7 mouse cellular contexts compared by ENCODE assay signal in genomic region chrX:7947108-7947899, GRCm38 (mm10). TPM values are rescaled to one million over a fixed set of nuclear protein-coding genes. Genes with fewer than 3 reads are reported as not detected.
A peak's percentile ranks its signal among the peaks of the same experiment; 100 is the strongest.
DNase-seq lines count a peak whose midpoint lies in the region; ATAC-seq and TF ChIP-seq lines count a peak whose summit lies in the region.

Gene Hdac6, minus strand, starts transcription at chrX:7947889.

- H3K4me1 ChIP-seq in heart, postnatal 0 days (ENCODE audit: control insufficient read depth, insufficient read depth), result no peaks in the 10 kb centered on the region
- H3K4me1 ChIP-seq in midbrain, embryonic 11.5 days (ENCODE audit: control insufficient read depth, insufficient read depth, low read length), result no peaks in the 10 kb centered on the region; the same call in 1 of the 2 replicates

- no peaks in the 10 kb centered on the region for H3K9me3 ChIP-seq in heart, postnatal 0 days (replicated peaks; ENCODE audit: control insufficient read depth, low read length)
- H3K9me3 ChIP-seq in midbrain, embryonic 11.5 days (ENCODE audit: control insufficient read depth, low read length), result no peaks in the 10 kb centered on the region

- H3K27me3 ChIP-seq in heart, postnatal 0 days (ENCODE audit: control insufficient read depth, insufficient read depth, low read length), result no peaks in the 10 kb centered on the region
- no peaks in the 10 kb centered on the region for H3K27me3 ChIP-seq in midbrain, embryonic 11.5 days (ENCODE audit: control insufficient read depth, insufficient read depth, low read length)

- peak; percentile 35 for DNase-seq in A20 (ENCODE audit: low read depth, low spot score)
- no peak for DNase-seq in heart, postnatal 0 days (ENCODE audit: low spot score)
- DNase-seq in kidney, postnatal 25 days, result peak; percentile 23 to 49
- DNase-seq in midbrain, embryonic 11.5 days (ENCODE audit: low spot score, missing footprints), result peak; percentile 83
- no peak for DNase-seq in spleen, adult 12 weeks (ENCODE audit: low spot score)

- H3K9ac ChIP-seq in heart, postnatal 0 days (replicated peaks; ENCODE audit: low read depth, low read length), result peak within 1 kb of the TSS; percentile 48
- peak within 1 kb of the TSS; percentile 48; the same call in 1 of the 2 replicates for H3K9ac ChIP-seq in midbrain, embryonic 11.5 days (ENCODE audit: low read length)

- TF ChIP-seq CTCF in heart, postnatal 0 days (IDR thresholded peaks at IDR 0.05; ENCODE audit: low read depth), result no peak

- H3K27ac ChIP-seq in heart, postnatal 0 days (ENCODE audit: low read depth), result peak within 1 kb of the TSS; percentile 81
- H3K27ac ChIP-seq in midbrain, embryonic 11.5 days (ENCODE audit: low read depth, low read length), result no peak within 1 kb of the TSS; the same call in 1 of the 2 replicates

- no peaks in the 10 kb centered on the region for H3K36me3 ChIP-seq in heart, postnatal 0 days (replicated peaks; ENCODE audit: control insufficient read depth, insufficient read depth, low read length)
- no peaks in the 10 kb centered on the region for H3K36me3 ChIP-seq in midbrain, embryonic 11.5 days (ENCODE audit: control insufficient read depth, insufficient read depth, low read length)

- peak; percentile 37 for ATAC-seq in CD4-positive, CD25-positive, alpha-beta regulatory T cell, adult 4 months
- ATAC-seq in common myeloid progenitor, adult 5-6 weeks (replicated peaks; ENCODE audit: low read depth, poor library complexity, severe bottlenecking), result no peak
- ATAC-seq in heart, postnatal 0 days (ENCODE audit: insufficient read depth, low read depth), result peak; percentile 3; the same call in 1 of the 2 replicates
- ATAC-seq in midbrain, embryonic 11.5 days (ENCODE audit: low FRiP score), result peak; percentile 99

- H3K4me3 ChIP-seq in heart, postnatal 0 days (ENCODE audit: low read depth, low read length), result peak within 1 kb of the TSS; percentile 60
- H3K4me3 ChIP-seq in midbrain, embryonic 11.5 days (ENCODE audit: low read depth, low read length), result peak within 1 kb of the TSS; percentile 43

- TF ChIP-seq EP300 in heart, postnatal 0 days (IDR thresholded peaks at IDR 0.05; ENCODE audit: low read depth), result no peak

- H3K4me2 ChIP-seq in heart, postnatal 0 days (ENCODE audit: low read depth, low read length), result peak within 1 kb of the TSS; percentile 64
- peak within 1 kb of the TSS; percentile 53 for H3K4me2 ChIP-seq in midbrain, embryonic 11.5 days

- WGBS in heart, postnatal 0 days, result 15% methylated on average over 37 of the region's 37 CpGs
- whole genome bisulfite sequencing in midbrain, embryonic 11.5 days, result 20% methylated on average over 34 of the region's 37 CpGs

RNA-seq across cellular contexts. Expression of gene Hdac6, which starts in this region (rescaled TPM):
- 10 to 100 TPM in 1 of 2 experiments, 1 to 10 TPM in 1; 8.3 to 15.9 TPM for polyA plus RNA-seq in CD4-positive, CD25-positive, alpha-beta regulatory T cell, adult 4 months (2017; shearing (Covaris generic))
- total RNA-seq in common myeloid progenitor, adult 5-6 weeks (2017), result 11.0 and 13.1 TPM in 2 replicates
- total RNA-seq in heart, postnatal 0 days (2014; rRNA removed; ENCODE audit: low replicate concordance), result 28.6 and 37.2 TPM in 2 replicates
- polyA plus RNA-seq in heart, postnatal 0 days (2015; fragmentation: Nextera tagmentation; extraction: Ambion mirVana), result 16.2 and 18.4 TPM in 2 replicates
- 58.4 and 60.4 TPM in 2 replicates for polyA plus RNA-seq in midbrain, embryonic 11.5 days (2014; fragmentation: Nextera tagmentation; extraction: Ambion mirVana)

Comparison
In these comparisons a context has a peak if more than half of its experiments do, and no peak if none do; other contexts are left out.
1. DNase-seq: peak in A20 (single experiment), kidney, postnatal 25 days (2 of 2) and midbrain, embryonic 11.5 days (single experiment); none in heart, postnatal 0 days (single experiment) and spleen, adult 12 weeks (single experiment).